Mouse (Mus musculus) liver, postnatal 0 days (tissue): ENCODE measurements around the gene Eva1c. TPM values are rescaled to one million over a fixed set of nuclear protein-coding genes. Genes with fewer than 3 reads are reported as not detected.

Experiments used
- ATAC-seq: fragments of 200-750 bp; cut with Nextera tagmentation; 2 replicates; pipeline ENCODE4 v1.8.0; 2017; ENCODE audit warnings: mild to moderate bottlenecking, moderate library complexity
- DNase-seq: peaks from one replicate; pipeline ENCODE4 v3.0.0-alpha.2; 2016
- H3K27ac ChIP-seq: fragments of 300-500 bp; sonication (generic); 2 replicates; pipeline ENCODE4 v1.5.1; 2014; ENCODE audit warnings: antibody characterized with exemption, moderate library complexity, mild to moderate bottlenecking, low read depth
- H3K27me3 ChIP-seq: fragments of 300-500 bp; sonication (generic); 2 replicates; pipeline ENCODE4 v1.6.1; 2014; ENCODE audit warnings: low read length, control low read depth, mixed read lengths; ENCODE audit not compliant: insufficient read depth
- H3K36me3 ChIP-seq: fragments of 300-500 bp; sonication (generic); replicated peaks from 2 replicates; pipeline ENCODE4 v1.6.1; 2014; ENCODE audit warnings: mild to moderate bottlenecking, control low read depth, low read length, moderate library complexity, mixed read lengths; ENCODE audit not compliant: insufficient read depth
- H3K4me1 ChIP-seq: fragments of 300-500 bp; sonication (generic); 2 replicates; pipeline ENCODE4 v1.6.1; 2014; ENCODE audit warnings: antibody characterized with exemption, mild to moderate bottlenecking, control low read depth; ENCODE audit not compliant: insufficient read depth
- H3K4me2 ChIP-seq: fragments of 300-500 bp; sonication (generic); 2 replicates; pipeline ENCODE4 v1.6.1; 2014; ENCODE audit warnings: low read depth, mild to moderate bottlenecking, low read length, moderate library complexity, mixed read lengths
- H3K4me3 ChIP-seq: fragments of 300-500 bp; sonication (generic); 2 replicates; pipeline ENCODE4 v1.5.1; 2014; ENCODE audit warnings: low read depth, low read length
- H3K9ac ChIP-seq: fragments of 300-500 bp; sonication (generic); replicated peaks from 2 replicates; pipeline ENCODE4 v1.6.1; 2014; ENCODE audit warnings: mild to moderate bottlenecking, moderate library complexity
- H3K9me3 ChIP-seq: fragments of 300-500 bp; sonication (generic); 2 replicates; pipeline ENCODE4 v1.6.1; 2016; ENCODE audit warnings: mild to moderate bottlenecking, control low read depth, low read length, mixed read lengths
- CTCF ChIP-seq: sonication (generic); IDR thresholded peaks from 2 replicates; pipeline ENCODE4 v1.5.1; 2016; ENCODE audit warnings: antibody characterized with exemption, low read depth
- EP300 ChIP-seq: IDR thresholded peaks from 2 replicates; pipeline ENCODE4 v1.6.1; 2016; ENCODE audit warnings: antibody characterized with exemption, low read depth, mild to moderate bottlenecking
- WGBS: fragments of 180-500 bp; shearing (Covaris S2); extraction: QIAGEN DNeasy Blood & Tissue Kit; methylation state at CpG from one replicate; pipeline ENCODE4 v1.1.7; 2014; ENCODE audit not compliant: insufficient replicate concordance; 5-methylcytosine and 5-hydroxymethylcytosine counted together
- polyA plus RNA-seq: library from polyadenylated mRNA; unstranded; fragments of >200 nt; fragmentation: Nextera tagmentation; extraction: Ambion mirVana; gene quantifications from 2 replicates; pipeline ENCODE4 v1.2.1, GENCODE M21; 2015

The Eva1c gene
- polyA plus RNA-seq, 1 experiment from 2014 or later = 1.1 TPM

- H3K36me3 ChIP-seq = peaks cover 59% of the 10 kb centered on the region
- TF ChIP-seq EP300 (no peak), CTCF (no peak)
- WGBS = 88% methylated on average over 3 of the region's 3 CpGs
- H3K27me3 ChIP-seq = no peaks in the 10 kb centered on the region
- H3K4me1 ChIP-seq = no peaks in the 10 kb centered on the region
- H3K4me2 ChIP-seq = no peak overlapping the region
- no peak overlapping the region for H3K4me3 ChIP-seq
- ATAC-seq = no peak
- no peak overlapping the region for H3K9ac ChIP-seq
- no peaks in the 10 kb centered on the region for H3K9me3 ChIP-seq
- no peak overlapping the region for H3K27ac ChIP-seq
- DNase-seq = no peak
Observed at GRCm38 (mm10) chr16:90792500-90792899, 34.0 kb upstream of the Eva1c start.

GRCm38 (mm10) chr16:90794708-90795107 is 31.8 kb upstream of the Eva1c start:
- no peak overlapping the region for H3K4me2 ChIP-seq

GRCm38 (mm10) chr16:90798446-90798845 is 28.1 kb upstream of the Eva1c start:
- no peak for ATAC-seq
- no peak overlapping the region for H3K9ac ChIP-seq
- 88% methylated on average over 8 of the region's 8 CpGs for WGBS
- H3K9me3 ChIP-seq = no peaks in the 10 kb centered on the region
- H3K27me3 ChIP-seq = no peaks in the 10 kb centered on the region
- no peak overlapping the region for H3K4me3 ChIP-seq
- H3K4me1 ChIP-seq = no peaks in the 10 kb centered on the region
- H3K36me3 ChIP-seq = peaks cover 45% of the 10 kb centered on the region
- H3K4me2 ChIP-seq = no peak overlapping the region
- no peak for TF ChIP-seq EP300
- TF ChIP-seq CTCF = no peak
- no peak for DNase-seq
- H3K27ac ChIP-seq = no peak overlapping the region

More at GRCm38 (mm10) chr16:90794708-90795107, 31.8 kb upstream of the Eva1c start:
- TF ChIP-seq CTCF = no peak
- TF ChIP-seq EP300 = no peak
- DNase-seq = no peak
- H3K27ac ChIP-seq = no peak overlapping the region
- no peaks in the 10 kb centered on the region for H3K27me3 ChIP-seq
- no peak overlapping the region for H3K4me3 ChIP-seq
- no peaks in the 10 kb centered on the region for H3K9me3 ChIP-seq
- H3K36me3 ChIP-seq = peaks cover 55% of the 10 kb centered on the region
- ATAC-seq = no peak
- no peak overlapping the region for H3K9ac ChIP-seq
- H3K4me1 ChIP-seq = no peaks in the 10 kb centered on the region

- Histone ChIP-seq H3K27me3 (no peaks in the 10 kb centered on the region), H3K27ac (no peak overlapping the region), H3K4me3 (no peak overlapping the region), H3K9me3 (no peaks in the 10 kb centered on the region), H3K9ac (no peak overlapping the region), H3K36me3 (peaks cover 48% of the 10 kb centered on the region), H3K4me1 (no peaks in the 10 kb centered on the region), H3K4me2 (no peak overlapping the region)
- 85% methylated on average over 5 of the region's 5 CpGs for WGBS
- DNase-seq (no peak), ATAC-seq (no peak)
- TF ChIP-seq CTCF (no peak), EP300 (no peak)
Observed at GRCm38 (mm10) chr16:90798848-90799247, 27.7 kb upstream of the Eva1c start.

- DNase-seq = no peak
- no peak overlapping the region for H3K4me3 ChIP-seq
- no peaks in the 10 kb centered on the region for H3K27me3 ChIP-seq
- ATAC-seq = no peak
- 84% methylated on average over 10 of the region's 10 CpGs for WGBS
- no peak for TF ChIP-seq EP300
- no peak for TF ChIP-seq CTCF
- no peak overlapping the region for H3K4me2 ChIP-seq
- peaks cover 53% of the 10 kb centered on the region for H3K36me3 ChIP-seq
- H3K27ac ChIP-seq = no peak overlapping the region
- no peaks in the 10 kb centered on the region for H3K4me1 ChIP-seq
- H3K9ac ChIP-seq = no peak overlapping the region
- H3K9me3 ChIP-seq = no peaks in the 10 kb centered on the region
Observed at GRCm38 (mm10) chr16:90799840-90800239, 26.7 kb upstream of the Eva1c start.

GRCm38 (mm10) chr16:90801251-90801650 is 25.3 kb upstream of the Eva1c start:
- Histone ChIP-seq H3K4me3 (no peak overlapping the region), H3K36me3 (peaks cover 42% of the 10 kb centered on the region), H3K9ac (no peak overlapping the region), H3K27ac (no peak overlapping the region), H3K27me3 (no peaks in the 10 kb centered on the region), H3K4me1 (no peaks in the 10 kb centered on the region), H3K9me3 (no peaks in the 10 kb centered on the region), H3K4me2 (no peak overlapping the region)
- ATAC-seq (no peak), DNase-seq (no peak)
- TF ChIP-seq EP300 = no peak
- no peak for TF ChIP-seq CTCF
- WGBS = 89% methylated on average over 5 of the region's 5 CpGs

- TF ChIP-seq EP300 = no peak
- peak; percentile 70 for TF ChIP-seq CTCF
- no peak overlapping the region for H3K4me2 ChIP-seq
- no peak for ATAC-seq
- WGBS = 85% methylated on average over 3 of the region's 3 CpGs
- peaks cover 39% of the 10 kb centered on the region for H3K36me3 ChIP-seq
- no peak overlapping the region for H3K27ac ChIP-seq
- DNase-seq = peak; percentile 32
- no peak overlapping the region for H3K4me3 ChIP-seq
- no peak overlapping the region for H3K9ac ChIP-seq
- H3K27me3 ChIP-seq = no peaks in the 10 kb centered on the region
- H3K4me1 ChIP-seq = no peaks in the 10 kb centered on the region
- no peaks in the 10 kb centered on the region for H3K9me3 ChIP-seq
Observed at GRCm38 (mm10) chr16:90801928-90802327, 24.6 kb upstream of the Eva1c start.
